Mouse (Mus musculus) adrenal gland, postnatal 36 days (tissue): ENCODE measurements around the gene Nudt16l1. TPM values are rescaled to one million over a fixed set of nuclear protein-coding genes. Genes with fewer than 3 reads are reported as not detected.

Source experiments
- DNase-seq, 2 experiments: peaks; one replicate each; pipeline ENCODE4 v3.0.0; 2021; ENCODE audit warnings: mixed read lengths in 1 of 2
- total RNA-seq, 2 experiments: library from RNA; stranded (reverse); gene quantifications; 2 replicates each; pipeline ENCODE4 v1.2.3; 2021

Nudt16l1 gene
- total RNA-seq, 2 experiments from 2014 or later = 54.6 to 74.1 TPM

DNA sequence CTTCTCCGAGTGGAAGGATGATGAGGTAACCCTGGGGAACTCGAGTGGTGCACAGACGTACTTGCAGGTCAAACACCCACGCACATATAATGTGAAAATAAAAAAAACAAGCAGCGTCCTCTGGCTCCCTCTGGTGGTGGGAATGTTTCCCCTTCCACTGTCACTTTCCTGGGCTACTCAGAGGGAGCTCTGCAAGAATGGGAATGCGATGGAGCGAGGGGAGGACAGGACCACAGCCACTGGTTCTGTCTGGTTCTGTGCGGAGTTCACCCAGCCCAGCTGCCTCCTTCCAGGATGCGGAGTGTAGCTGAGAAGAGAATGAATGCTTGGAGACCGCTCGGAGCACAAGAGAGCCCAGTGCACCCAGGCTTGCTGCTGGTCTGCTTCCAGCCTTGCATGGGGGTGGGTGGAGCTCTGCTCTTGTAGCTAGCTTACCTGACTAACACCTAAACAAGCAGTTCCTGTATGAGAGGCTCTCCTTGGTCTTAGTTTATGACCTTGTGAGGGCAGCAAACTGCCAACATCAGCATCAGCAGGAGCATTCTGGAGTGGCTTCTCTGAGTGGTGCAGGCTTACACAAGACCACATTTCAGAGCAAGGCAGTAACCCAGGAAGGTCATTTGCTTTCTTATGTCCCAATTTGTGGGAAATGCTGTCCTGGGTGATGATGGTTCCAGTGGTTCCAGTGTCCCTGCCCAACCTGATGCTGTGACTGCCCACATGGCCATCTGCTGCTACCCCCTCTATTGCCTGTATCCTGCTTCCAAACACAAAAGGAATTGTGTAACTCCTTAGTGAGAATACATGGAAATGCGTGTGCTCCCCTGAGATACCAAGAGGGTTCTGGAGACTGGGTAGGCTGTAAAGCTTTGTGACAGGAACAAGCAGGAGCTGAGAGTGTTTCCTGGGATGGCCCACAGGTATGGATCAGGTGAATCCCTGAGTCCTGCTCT lies 24.5 kb upstream of the Nudt16l1 start:
- DNase-seq = peak; percentile 82 to 86

DNA sequence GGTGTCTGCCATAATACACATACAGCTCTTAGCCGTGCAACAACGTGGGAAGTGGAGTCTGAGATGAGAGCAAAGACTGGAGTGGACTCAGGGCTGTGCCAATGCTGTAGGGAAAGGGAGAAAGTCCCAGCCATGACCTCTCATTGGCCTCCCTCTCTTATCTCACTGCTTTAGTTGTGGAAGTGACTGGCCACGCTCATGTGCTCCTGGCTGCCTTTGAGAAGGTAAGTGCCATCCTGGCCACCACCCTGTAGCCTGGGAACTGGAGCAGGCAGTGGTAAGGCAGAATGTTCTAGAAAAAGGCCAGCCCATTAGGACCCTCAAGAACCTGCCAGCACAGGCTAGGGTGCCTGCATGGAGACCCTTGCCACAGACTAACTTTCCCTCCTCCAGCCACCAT lies 22.6 kb upstream of the Nudt16l1 start:
- DNase-seq = no peak

DNA sequence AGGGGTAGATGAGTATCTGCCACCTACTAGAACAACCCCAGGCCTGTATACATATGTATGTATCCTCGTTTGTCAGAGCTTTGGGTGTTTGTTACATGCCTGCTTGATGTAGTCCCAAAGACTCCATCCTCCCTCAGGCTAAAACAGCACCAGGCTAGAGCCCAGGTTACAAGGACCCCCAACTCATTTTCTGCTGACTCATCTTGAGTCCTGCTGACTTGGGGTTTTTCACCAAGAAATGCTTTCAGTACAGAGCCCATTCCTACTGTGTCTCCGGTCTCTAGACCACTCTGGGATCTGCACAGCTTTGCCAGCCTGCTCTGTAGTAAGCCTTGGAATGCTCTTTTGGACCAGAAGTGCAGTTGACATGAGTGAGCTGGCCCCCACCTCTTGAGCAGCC lies 22.0 kb upstream of the Nudt16l1 start:
- no peak for DNase-seq

DNA sequence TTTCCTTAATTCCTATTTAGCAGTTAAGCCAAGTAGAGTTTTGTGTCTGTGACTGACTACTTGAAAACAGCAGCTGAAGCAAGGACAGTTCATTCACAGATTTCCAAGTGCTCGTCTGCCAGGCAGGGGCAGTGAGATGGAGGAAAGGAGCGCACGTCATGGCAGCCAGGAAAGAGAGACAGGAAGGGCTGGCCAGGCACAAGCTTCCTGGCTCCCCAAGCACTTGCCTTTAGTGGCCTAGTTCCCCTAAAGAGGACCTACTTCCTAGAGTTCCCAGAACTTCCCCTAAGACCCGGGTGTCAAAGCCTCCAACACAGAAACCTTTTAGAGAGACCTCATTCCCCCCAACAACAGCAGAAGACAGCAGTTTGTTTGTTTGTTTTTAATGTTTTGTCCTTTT lies 18.0 kb upstream of the Nudt16l1 start:
- DNase-seq = no peak

- no peak for DNase-seq
Observed at GRCm38 (mm10) chr16:4922481-4922880, 16.1 kb upstream of the Nudt16l1 start.

DNA sequence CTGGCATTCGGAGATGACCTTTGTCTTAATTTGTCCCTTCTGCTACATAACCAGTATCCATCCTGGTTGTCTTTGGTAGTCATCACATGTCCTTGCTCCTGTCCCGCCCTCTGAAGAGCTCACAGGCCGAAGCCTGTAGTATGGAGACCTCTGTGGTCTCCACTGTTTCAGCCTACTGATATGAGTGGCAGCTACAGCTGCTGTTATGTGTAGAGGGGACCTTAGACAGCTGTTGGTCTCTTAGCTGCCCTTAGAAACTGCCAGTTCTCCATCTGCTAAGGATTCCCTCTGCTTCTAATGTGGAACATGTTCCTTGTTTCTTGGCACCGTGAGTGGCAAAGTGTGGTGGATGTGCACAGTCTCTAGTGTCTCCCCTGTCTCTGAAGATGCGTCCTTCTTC lies 14.6 kb upstream of the Nudt16l1 start:
- no peak for DNase-seq

DNA sequence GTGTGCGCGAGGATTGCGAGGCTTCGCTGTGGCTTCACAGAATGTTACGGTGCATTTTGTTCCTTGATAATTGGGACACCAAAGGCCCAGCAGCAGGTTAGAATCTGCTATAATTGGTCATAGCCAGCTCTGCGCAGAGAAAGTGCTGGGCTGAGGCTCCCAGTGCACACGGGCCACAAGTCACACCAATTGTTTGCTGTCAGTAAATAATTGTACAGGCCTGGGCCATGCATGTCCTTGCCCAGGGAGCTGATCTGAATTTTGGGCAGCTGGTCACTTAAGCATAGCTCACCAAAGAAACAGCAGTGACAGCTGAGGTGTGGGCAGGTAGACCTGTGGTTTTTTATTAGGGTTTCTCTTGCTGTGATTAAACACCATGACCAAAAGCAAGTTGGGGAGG lies 10.6 kb upstream of the Nudt16l1 start:
- DNase-seq = no peak

DNA sequence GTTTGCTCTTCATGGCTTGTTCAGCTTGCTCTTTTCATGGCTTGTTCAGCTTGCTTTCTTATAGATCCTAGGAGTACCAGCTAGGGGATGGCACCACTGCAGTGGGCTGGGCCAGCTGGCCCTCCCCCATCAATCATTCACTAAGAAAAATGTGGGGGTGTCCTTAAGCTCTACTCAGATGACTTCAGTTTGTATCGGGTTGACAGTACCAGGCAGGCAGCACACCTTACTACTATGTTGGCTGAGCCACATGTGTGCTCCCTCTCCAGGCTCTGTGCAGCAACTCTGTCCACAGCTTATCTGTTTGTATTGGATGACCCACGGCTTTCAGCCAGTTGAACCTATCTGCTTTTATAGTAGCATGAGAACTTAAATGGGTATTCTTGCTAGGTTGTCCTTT lies 10.1 kb upstream of the Nudt16l1 start:
- DNase-seq = no peak

DNA sequence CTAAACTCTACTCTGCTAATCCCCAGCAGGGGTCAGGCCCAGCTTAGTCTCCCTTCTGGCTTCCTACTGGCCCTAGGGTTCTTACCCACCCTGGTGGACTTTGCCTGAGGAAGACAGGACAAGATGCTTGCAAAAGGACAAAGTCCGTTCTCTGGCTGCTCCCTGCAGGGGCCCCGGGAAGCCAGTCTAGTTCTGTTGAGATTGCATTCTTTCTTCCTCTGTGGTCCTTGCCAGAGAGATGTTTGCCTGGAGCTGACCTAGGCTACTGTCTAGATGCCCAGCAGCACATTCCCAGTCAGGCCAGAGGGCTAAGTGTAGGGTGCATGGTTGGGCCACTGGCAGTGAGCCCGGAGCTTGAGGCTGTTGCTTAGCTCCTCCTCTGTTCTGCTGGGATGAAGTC lies 6.1 kb upstream of the Nudt16l1 start:
- peak; percentile 57 to 62 for DNase-seq

GRCm38 (mm10) chr16:4935430-4935829 lies 3.1 kb upstream of the Nudt16l1 start:
- no peak for DNase-seq

DNA sequence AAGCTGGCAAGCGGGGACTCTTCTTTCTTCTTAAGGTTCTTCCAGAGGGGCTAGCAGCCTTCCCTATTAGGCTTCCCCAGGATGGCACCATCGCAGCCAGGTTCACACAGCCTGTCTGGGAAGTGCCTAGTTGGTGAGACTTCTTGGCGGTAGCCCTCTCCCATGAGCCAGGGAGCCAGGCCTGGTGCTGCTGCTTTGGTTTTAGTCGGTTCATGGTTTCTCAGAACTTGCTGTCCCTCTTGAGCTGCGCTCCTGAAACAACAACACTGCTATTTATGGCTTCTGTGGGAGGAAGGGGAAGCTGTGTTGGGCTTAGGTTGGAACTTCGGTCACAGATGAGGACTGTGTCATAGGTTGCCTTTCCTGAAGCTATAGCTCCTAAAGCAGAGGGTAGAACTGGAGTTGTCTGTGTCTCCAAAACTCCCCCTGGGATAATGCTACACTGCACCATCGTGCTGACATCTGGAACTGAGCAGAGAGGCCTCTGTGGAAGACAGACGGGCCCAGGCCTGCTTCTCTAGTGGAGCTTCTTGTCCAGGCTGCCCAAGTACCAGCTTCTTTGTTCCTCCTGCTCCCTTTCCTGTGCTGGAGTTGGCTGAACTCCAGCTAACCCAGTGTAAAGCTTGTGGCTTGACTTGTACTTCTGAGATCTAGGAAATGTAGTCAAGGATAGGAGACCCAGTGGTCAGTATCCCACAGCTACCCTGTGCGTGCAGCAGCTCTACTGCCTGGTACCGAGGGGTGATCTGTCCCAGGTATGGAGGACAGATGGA lies 2.4 kb upstream of the Nudt16l1 start:
- no peak for DNase-seq

GRCm38 (mm10) chr16:4937351-4938190 lies 990 bp upstream of the Nudt16l1 start:
- no peak for DNase-seq

- peak; percentile 97 for DNase-seq
Observed at GRCm38 (mm10) chr16:4938989-4939388, 428 bp downstream of the Nudt16l1 start.

DNA sequence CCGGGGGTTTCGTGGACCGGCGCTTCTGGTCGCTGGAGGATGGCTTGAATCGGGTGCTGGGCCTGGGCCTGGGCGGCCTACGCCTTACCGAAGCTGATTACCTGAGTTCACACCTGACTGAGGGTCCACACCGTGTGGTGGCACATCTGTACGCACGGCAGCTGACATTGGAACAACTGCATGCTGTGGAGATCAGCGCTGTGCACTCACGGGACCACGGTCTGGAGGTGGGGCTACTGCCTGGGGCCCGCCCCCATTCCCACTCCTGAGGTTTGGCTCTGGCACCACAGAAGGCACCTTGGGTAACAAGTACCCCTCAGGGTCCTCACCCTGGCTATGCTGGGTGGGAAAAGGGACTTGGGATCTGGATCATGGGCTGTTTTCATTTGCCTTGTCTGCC lies 851 bp downstream of the Nudt16l1 start:
- DNase-seq = peak; percentile 60 to 71

DNA sequence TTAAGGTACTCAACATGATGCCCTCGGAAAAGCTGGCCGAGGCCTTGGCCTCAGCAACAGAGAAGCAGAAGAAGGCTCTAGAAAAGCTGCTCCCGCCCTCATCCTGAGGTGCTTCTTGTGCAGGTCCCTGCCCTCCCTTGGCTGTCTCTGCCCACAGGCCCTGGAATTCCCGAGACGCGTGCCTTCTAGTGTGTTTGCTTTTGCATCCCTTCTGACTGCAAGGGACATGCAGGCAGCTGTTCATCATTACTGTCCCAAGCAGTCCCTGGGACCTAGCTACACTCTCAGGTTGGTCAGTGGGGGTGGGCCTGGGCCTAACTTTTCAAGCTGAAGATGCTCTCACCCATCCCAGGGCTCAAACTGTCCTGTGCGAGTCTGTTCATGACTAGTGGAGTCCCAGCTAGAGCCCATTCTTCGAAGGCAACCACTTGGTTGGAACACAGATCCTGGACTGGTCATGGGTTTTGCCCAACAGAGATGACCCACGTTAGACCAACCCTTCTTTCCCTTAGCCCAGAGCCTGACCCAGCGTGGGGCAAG lies 1.8 kb downstream of the Nudt16l1 start:
- no peak for DNase-seq

DNA sequence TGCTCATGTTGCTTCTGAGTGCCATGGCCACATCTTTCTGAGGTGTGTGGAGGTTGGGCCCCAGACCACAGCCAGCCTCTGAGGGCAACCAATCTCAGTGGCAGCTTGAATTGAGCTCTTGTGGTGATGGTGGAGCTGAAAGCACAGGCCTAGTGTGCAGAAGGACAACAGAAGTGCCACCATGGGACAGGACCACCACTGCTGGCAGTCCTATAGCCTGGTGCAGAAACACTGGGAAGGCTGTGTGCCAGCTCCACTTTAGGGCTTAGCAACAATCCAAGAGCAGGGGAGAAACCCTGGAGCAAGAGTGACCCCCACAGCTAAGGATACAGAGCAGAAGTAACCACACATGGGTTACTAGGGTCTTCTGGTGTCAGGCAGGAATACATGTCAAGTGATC lies 2.5 kb downstream of the Nudt16l1 start:
- DNase-seq = no peak

DNA sequence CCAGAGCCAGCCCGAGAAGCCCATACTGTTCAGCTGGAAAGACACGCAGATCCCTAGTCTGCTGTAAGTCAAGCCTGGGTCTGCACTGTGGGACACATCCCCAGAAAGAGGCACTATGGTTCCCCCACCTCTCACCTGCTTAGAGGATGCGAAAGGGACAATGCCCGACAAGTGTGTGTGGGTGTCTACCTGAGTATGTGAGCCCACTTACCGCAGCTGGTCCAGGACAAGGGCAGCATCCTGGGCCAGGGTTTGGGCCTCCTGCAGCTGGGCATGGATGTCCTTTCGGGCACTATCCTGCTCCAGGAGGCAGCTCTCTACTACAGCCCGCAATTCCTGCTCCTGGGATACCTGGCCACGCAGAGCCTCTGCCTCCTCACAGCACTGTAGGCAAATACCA lies 4.3 kb downstream of the Nudt16l1 start:
- no peak for DNase-seq

- no peak for DNase-seq
Observed at GRCm38 (mm10) chr16:4943431-4943830, 4.9 kb downstream of the Nudt16l1 start.

- no peak for DNase-seq
Observed at GRCm38 (mm10) chr16:4945415-4945814, 6.9 kb downstream of the Nudt16l1 start.

DNA sequence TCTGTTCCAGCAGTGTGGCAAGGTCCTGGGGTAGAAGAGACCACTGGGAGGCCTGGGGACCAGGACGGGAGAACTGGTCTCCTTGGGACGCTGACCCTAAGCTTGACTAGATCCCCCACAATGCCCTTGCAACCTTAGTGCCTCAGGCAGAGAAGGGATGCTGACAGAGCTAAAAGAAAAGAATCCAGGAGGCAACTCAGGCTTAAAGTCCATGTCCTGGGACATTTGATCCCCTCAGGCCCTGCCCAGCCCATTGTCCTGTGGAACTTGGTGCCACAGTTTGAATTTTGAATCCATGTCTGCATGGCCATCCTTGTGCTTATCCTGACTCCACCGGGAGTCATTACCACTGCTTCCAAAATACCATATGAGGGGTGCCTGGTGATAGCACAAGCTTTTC lies 7.6 kb downstream of the Nudt16l1 start:
- no peak for DNase-seq

DNA sequence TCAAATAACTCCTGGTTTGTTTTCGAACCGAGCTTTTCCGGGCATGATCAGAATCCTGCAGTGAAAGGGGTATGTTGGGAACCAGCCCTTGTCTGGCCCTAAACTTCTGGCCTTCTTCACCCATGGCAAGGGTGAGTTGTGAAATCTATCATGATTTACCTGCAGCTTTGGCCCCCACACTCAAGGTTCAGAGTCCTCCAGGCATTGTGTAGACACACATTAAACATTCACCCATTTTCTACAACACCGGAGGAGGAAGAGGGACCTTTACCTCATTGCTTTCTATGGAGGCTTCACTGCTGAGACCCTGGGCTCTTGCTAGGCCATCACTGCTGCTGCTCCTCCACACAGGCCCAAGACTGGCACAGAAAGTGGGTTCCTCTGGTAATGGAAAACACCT lies 8.8 kb downstream of the Nudt16l1 start:
- no peak for DNase-seq

GRCm38 (mm10) chr16:4956609-4957008 lies 18.0 kb downstream of the Nudt16l1 start:
- no peak for DNase-seq
